Mouse (Mus musculus): ENCODE results near the gene Kdm3a.

DNA sequence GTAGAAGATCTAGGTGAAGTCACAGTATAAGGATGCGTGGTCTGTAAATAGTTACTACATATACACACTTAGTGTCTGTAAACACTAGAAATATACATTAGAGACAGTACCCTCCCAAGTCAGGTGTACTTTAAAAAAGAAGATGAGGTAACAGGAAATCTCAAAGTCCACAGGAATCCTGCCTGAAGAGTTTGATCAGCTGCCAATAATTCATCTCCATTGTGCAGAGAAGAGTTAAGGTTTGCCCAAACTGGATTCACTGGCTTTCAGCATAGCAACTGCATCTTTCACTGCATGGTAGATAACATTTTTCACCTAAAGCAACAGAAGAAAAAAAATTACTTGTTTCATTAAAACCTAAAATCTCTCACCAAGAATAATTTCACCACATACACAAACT, 43.4 kb downstream of the Kdm3a start:
- TF ChIP-seq CTCF (IDR thresholded peaks at IDR 0.05; ENCODE audit: low read depth): no peak
- TF ChIP-seq EP300 (IDR thresholded peaks at IDR 0.05; ENCODE audit: low read depth): no peak

Data from heart, postnatal 0 days (tissue).